Mouse (Mus musculus) effector memory CD4-positive, alpha-beta T cell, adult 7 months (primary cell): ENCODE results near the gene Mettl5. TPM values are rescaled to one million over a fixed set of nuclear protein-coding genes. Genes with fewer than 3 reads are reported as not detected.

ENCODE experiments used
- polyA plus RNA-seq: library from polyadenylated mRNA; unstranded; fragments of 100-300 nt; shearing (Covaris generic); gene quantifications from one replicate; pipeline ENCODE4 v1.2.1, GENCODE M21; 2017

Gene Mettl5
- 18.4 TPM for polyA plus RNA-seq

GRCm38 (mm10) chr2:69885451-69886305 lies at the start of gene Mettl5:
TSS of gene Mettl5 (minus strand) at chr2:69885615.

GRCm38 (mm10) chr2:69897039-69897617 lies 11.7 kb upstream of the Mettl5 start, which contains the start of gene Ubr3:
TSS of gene Ubr3 (plus strand) at chr2:69897246.

GRCm38 (mm10) chr2:69861485-69862091 lies 23.8 kb downstream of the Mettl5 start, which contains the start of gene Ssb:
TSS of gene Ssb (plus strand) at chr2:69861562.

GRCm38 (mm10) chr2:69821711-69822110 lies 63.7 kb downstream of the Mettl5 start, which contains the start of gene Klhl23:
TSS of gene Klhl23 (plus strand) at chr2:69821944.

Other genes starting within 250 kb of the Mettl5 start
- gene Bbs5, start 238.4 kb downstream of the Mettl5 start, polyA plus RNA-seq = not detected
- not detected for gene Klhl41, start 215.5 kb downstream of the Mettl5 start, polyA plus RNA-seq
- gene Fastkd1, start 172.1 kb downstream of the Mettl5 start, polyA plus RNA-seq = 9.3 TPM
- gene Ppig, start 163.1 kb downstream of the Mettl5 start, polyA plus RNA-seq = 223 TPM
- 0.50 TPM for gene Ccdc173, start 96.0 kb downstream of the Mettl5 start, polyA plus RNA-seq
- 21.9 TPM for gene Phospho2, start 96.0 kb downstream of the Mettl5 start, polyA plus RNA-seq
- gene Klhl23, start 63.7 kb downstream of the Mettl5 start, polyA plus RNA-seq = not detected
- 330 TPM for gene Ssb, start 24.1 kb downstream of the Mettl5 start, polyA plus RNA-seq
- 28.1 TPM for gene Ubr3, start 11.6 kb upstream of the Mettl5 start, polyA plus RNA-seq
- gene Myo3b, start 153.5 kb upstream of the Mettl5 start, polyA plus RNA-seq = 8.1 TPM